Mouse (Mus musculus) MEL (cell line): ENCODE results near the gene H60b. TPM values are rescaled to one million over a fixed set of nuclear protein-coding genes. Genes with fewer than 3 reads are reported as not detected.
"Not testable (repeated sequence)": the region's sequence is repeated elsewhere in the genome, so short reads cannot be mapped to it uniquely, and the experiment has no call there.

Experiments used
- DNase-seq: peaks from one replicate; pipeline ENCODE4 v3.0.0; 2011; ENCODE audit warnings: low read depth, low spot score
- H3K27ac ChIP-seq: 2 replicates; pipeline ENCODE4 v1.5.1; 2012; ENCODE audit warnings: low read depth, mild to moderate bottlenecking, control low read depth, low read length, moderate library complexity; ENCODE audit not compliant: control insufficient read depth
- H3K27me3 ChIP-seq, 2 experiments: fragments of 150-350 bp in 1 of 2; sonication (generic) in 1 of 2; 2 replicates each; pipeline ENCODE4 v1.6.1; 2012; ENCODE audit warnings: low read length in 2 of 2, mild to moderate bottlenecking in 2 of 2, improper control_type of control experiment in 1 of 2, moderate library complexity in 1 of 2; ENCODE audit not compliant: insufficient read depth in 2 of 2, control insufficient read depth in 1 of 2
- H3K36me3 ChIP-seq, 2 experiments: 2 replicates each; pipeline ENCODE4 v1.6.1; 2012 to 2014; ENCODE audit warnings: low read length in 2 of 2, improper control_type of control experiment in 1 of 2, inconsistent platforms in 1 of 2, mild to moderate bottlenecking in 1 of 2; ENCODE audit not compliant: insufficient read depth in 2 of 2, control insufficient read depth in 1 of 2
- H3K4me1 ChIP-seq, 2 experiments: fragments of 150-350 bp in 1 of 2; sonication (generic) in 1 of 2; 2 replicates each; pipeline ENCODE4 v1.6.1; 2012; ENCODE audit warnings: low read length in 2 of 2, improper control_type of control experiment in 1 of 2, mild to moderate bottlenecking in 1 of 2; ENCODE audit not compliant: insufficient read depth in 2 of 2, control insufficient read depth in 1 of 2
- H3K4me3 ChIP-seq, 2 experiments: fragments of 150-350 bp in 1 of 2; sonication (generic) in 1 of 2; 2 replicates each; pipeline ENCODE4 v1.5.1; 2012; ENCODE audit warnings: low read depth in 2 of 2, low read length in 2 of 2, mild to moderate bottlenecking in 2 of 2, moderate library complexity in 2 of 2, control low read depth in 1 of 2, improper control_type of control experiment in 1 of 2; ENCODE audit not compliant: control insufficient read depth in 1 of 2, insufficient read depth in 1 of 2
- H3K79me2 ChIP-seq: 2 replicates; pipeline ENCODE4 v1.6.1; 2012; ENCODE audit warnings: mild to moderate bottlenecking, low read length, moderate library complexity; ENCODE audit not compliant: control insufficient read depth, poor library complexity, insufficient read depth
- H3K9ac ChIP-seq: 2 replicates; pipeline ENCODE4 v1.6.1; 2012; ENCODE audit warnings: low read depth, mild to moderate bottlenecking, control low read depth, low read length, moderate library complexity; ENCODE audit not compliant: control insufficient read depth, poor library complexity, severe bottlenecking
- H3K9me3 ChIP-seq: fragments of 150-350 bp; sonication (generic); replicated peaks from 2 replicates; pipeline ENCODE4 v1.6.1; 2012; ENCODE audit warnings: mild to moderate bottlenecking, low read length, improper control_type of control experiment, moderate library complexity; ENCODE audit not compliant: insufficient read depth
- BHLHE40 ChIP-seq: IDR thresholded peaks from 2 replicates; pipeline ENCODE4 v1.6.1; 2012; ENCODE audit warnings: low read depth, mild to moderate bottlenecking, inconsistent platforms, low read length, improper control_type of control experiment, borderline replicate concordance
- CHD1 ChIP-seq: IDR thresholded peaks from 2 replicates; pipeline ENCODE4 v1.6.1; 2012; ENCODE audit warnings: low read depth, mild to moderate bottlenecking, inconsistent platforms, low read length, improper control_type of control experiment
- CTCF ChIP-seq, 3 experiments: IDR thresholded peaks in 2 of 3; conservative IDR thresholded peaks in 1 of 3; 2 replicates each; pipeline ENCODE4 v1.5.1; 2011 to 2012; ENCODE audit warnings: low read length in 3 of 3, low read depth in 2 of 3, mild to moderate bottlenecking in 2 of 3, improper control_type of control experiment in 1 of 3, inconsistent platforms in 1 of 3, mixed read lengths in 1 of 3, moderate library complexity in 1 of 3; ENCODE audit not compliant: control insufficient read depth in 1 of 3, insufficient read depth in 1 of 3, poor library complexity in 1 of 3, severe bottlenecking in 1 of 3
- ELF1 ChIP-seq: IDR thresholded peaks from 2 replicates; pipeline ENCODE4 v1.6.1; 2014; ENCODE audit warnings: low read depth, mild to moderate bottlenecking, inconsistent platforms, low read length, improper control_type of control experiment, moderate library complexity
- ETS1 ChIP-seq: IDR thresholded peaks from 2 replicates; pipeline ENCODE4 v1.6.1; 2012; ENCODE audit warnings: low read depth, mild to moderate bottlenecking, inconsistent platforms, low read length, improper control_type of control experiment, moderate library complexity
- GATA1 ChIP-seq: IDR thresholded peaks from 2 replicates; pipeline ENCODE4 v1.6.1; 2011; ENCODE audit warnings: low read depth, low read length, improper control_type of control experiment
- HCFC1 ChIP-seq: IDR thresholded peaks from 2 replicates; pipeline ENCODE4 v1.6.1; 2012; ENCODE audit warnings: low read depth, mild to moderate bottlenecking, inconsistent platforms, low read length, improper control_type of control experiment, moderate library complexity
- KAT2A ChIP-seq: conservative IDR thresholded peaks from 2 replicates; pipeline ENCODE4 v1.6.1; 2012; ENCODE audit warnings: low read depth, low read length, improper control_type of control experiment, inconsistent platforms
- MAX ChIP-seq: IDR thresholded peaks from 2 replicates; pipeline ENCODE4 v1.6.1; 2011; ENCODE audit warnings: low read length, improper control_type of control experiment
- MAZ ChIP-seq: IDR thresholded peaks from 2 replicates; pipeline ENCODE4 v1.6.1; 2012; ENCODE audit warnings: low read depth, mild to moderate bottlenecking, inconsistent platforms, low read length, improper control_type of control experiment
- MEF2A ChIP-seq: IDR thresholded peaks from 2 replicates; pipeline ENCODE4 v1.6.1; 2014; ENCODE audit warnings: low read depth, mild to moderate bottlenecking, inconsistent platforms, low read length, improper control_type of control experiment; ENCODE audit not compliant: poor library complexity, insufficient replicate concordance, severe bottlenecking; ENCODE audit errors: extremely low read depth
- MXI1 ChIP-seq: IDR thresholded peaks from 2 replicates; pipeline ENCODE4 v1.6.1; 2011; ENCODE audit warnings: mild to moderate bottlenecking, low read depth, low read length, improper control_type of control experiment
- POLR2A ChIP-seq, 2 experiments: IDR thresholded peaks; 2 replicates each; pipeline ENCODE4 v1.6.1; 2011 to 2012; ENCODE audit warnings: low read length in 2 of 2, mild to moderate bottlenecking in 2 of 2, control low read depth in 1 of 2, improper control_type of control experiment in 1 of 2, low read depth in 1 of 2, moderate library complexity in 1 of 2; ENCODE audit not compliant: control insufficient read depth in 1 of 2, insufficient read depth in 1 of 2, poor library complexity in 1 of 2
- POLR2AphosphoS2 ChIP-seq: IDR thresholded peaks from 2 replicates; pipeline ENCODE4 v1.6.1; 2011; ENCODE audit warnings: low read length, improper control_type of control experiment
- POLR2AphosphoS5 ChIP-seq: IDR thresholded peaks from 2 replicates; pipeline ENCODE4 v1.6.1; 2012; ENCODE audit warnings: low read depth, borderline replicate concordance, mild to moderate bottlenecking, inconsistent platforms, low read length, moderate library complexity, mixed read lengths
- RAD21 ChIP-seq: IDR thresholded peaks from 2 replicates; pipeline ENCODE4 v1.6.1; 2011; ENCODE audit warnings: mild to moderate bottlenecking, low read depth, low read length, improper control_type of control experiment
- RCOR1 ChIP-seq: IDR thresholded peaks from 2 replicates; pipeline ENCODE4 v1.6.1; 2012; ENCODE audit warnings: low read depth, mild to moderate bottlenecking, inconsistent platforms, low read length, improper control_type of control experiment
- SIN3A ChIP-seq: IDR thresholded peaks from 2 replicates; pipeline ENCODE4 v1.6.1; 2012; ENCODE audit warnings: low read length, improper control_type of control experiment, inconsistent platforms
- SMC3 ChIP-seq: IDR thresholded peaks from 2 replicates; pipeline ENCODE4 v1.6.1; 2011; ENCODE audit warnings: low read depth, low read length, improper control_type of control experiment
- TAL1 ChIP-seq: IDR thresholded peaks from 2 replicates; pipeline ENCODE4 v1.6.1; 2012; ENCODE audit warnings: mild to moderate bottlenecking, inconsistent platforms, low read length, moderate library complexity, mixed read lengths
- TBP ChIP-seq: IDR thresholded peaks from 2 replicates; pipeline ENCODE4 v1.8.0; 2011; ENCODE audit warnings: low read depth, low read length, improper control_type of control experiment
- UBTF ChIP-seq: IDR thresholded peaks from 2 replicates; pipeline ENCODE4 v1.6.1; 2012; ENCODE audit warnings: low read depth, mild to moderate bottlenecking, inconsistent platforms, low read length, improper control_type of control experiment, moderate library complexity, borderline replicate concordance; ENCODE audit not compliant: insufficient read depth
- USF2 ChIP-seq, 2 experiments: IDR thresholded peaks; 2 replicates each; pipeline ENCODE4 v1.6.1; 2011 to 2012; ENCODE audit warnings: improper control_type of control experiment in 2 of 2, low read length in 2 of 2, borderline replicate concordance in 1 of 2, inconsistent platforms in 1 of 2, low read depth in 1 of 2, mild to moderate bottlenecking in 1 of 2; ENCODE audit not compliant: insufficient read depth in 1 of 2
- ZNF384 ChIP-seq: IDR thresholded peaks from 2 replicates; pipeline ENCODE4 v1.6.1; 2012; ENCODE audit warnings: low read depth, mild to moderate bottlenecking, inconsistent platforms, low read length, improper control_type of control experiment
- polyA plus RNA-seq, 2 experiments: library from polyadenylated mRNA; stranded (reverse) in 1 of 2; unstranded in 1 of 2; fragments of >175 nt in 1 of 2; fragments of >200 nt in 1 of 2; gene quantifications; 2 replicates each; pipeline versions ENCODE4 v1.2.1 to v1.2.4; 2012; ENCODE audit warnings: low replicate concordance in 2 of 2, low read depth in 1 of 2; ENCODE audit not compliant: insufficient read length in 2 of 2, insufficient read depth in 1 of 2, missing spikeins in 1 of 2
- total RNA-seq: library from RNA; depleted of rRNA; stranded (reverse); fragments of 300-350 nt; gene quantifications from 2 replicates; pipeline ENCODE4 v1.2.3, GENCODE M21; 2012

The H60b gene
- total and polyA plus RNA-seq, 3 experiments = not detected

DNA sequence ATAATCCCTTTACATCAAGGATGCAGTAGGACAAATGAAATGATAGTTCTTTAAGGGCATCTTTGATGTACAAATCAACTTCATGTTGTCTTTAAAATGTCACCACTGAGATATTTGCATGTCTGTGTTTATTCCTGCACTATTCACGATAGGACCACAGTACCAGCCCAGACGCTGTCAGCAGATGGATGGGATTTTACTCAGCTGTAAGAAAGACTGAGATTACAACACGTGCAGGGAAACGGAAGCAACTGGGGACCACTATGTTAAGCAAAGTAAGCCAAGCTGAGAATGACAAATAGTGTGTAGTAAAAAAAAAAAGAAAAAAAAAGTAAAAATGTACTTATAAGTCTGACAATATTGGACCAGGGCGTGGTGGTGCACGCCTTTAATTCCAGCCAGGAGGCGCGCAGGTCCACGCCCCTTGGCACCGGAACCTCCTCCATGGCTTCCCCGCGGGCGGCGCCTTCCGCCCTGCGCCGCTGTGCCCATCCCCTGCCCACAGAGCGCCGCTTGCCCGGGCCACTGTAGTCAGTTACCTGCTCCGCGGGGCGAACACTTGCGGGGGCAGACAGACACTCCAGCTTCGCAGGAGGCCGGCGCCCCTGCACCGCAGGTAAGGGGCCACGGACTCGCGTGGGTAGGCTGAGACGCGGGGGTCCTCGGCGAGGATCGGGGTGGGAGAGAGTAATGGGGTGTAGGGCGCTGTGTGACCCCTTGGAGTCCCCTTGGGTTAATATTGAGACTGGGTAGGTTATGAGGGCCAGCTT is 114.7 kb downstream of the H60b start:
- not testable (repeated sequence) for H3K79me2 ChIP-seq, H3K4me3 ChIP-seq, H3K9me3 ChIP-seq, H3K27me3 ChIP-seq, H3K27ac ChIP-seq, H3K9ac ChIP-seq, H3K36me3 ChIP-seq, DNase-seq, H3K4me1 ChIP-seq

DNA sequence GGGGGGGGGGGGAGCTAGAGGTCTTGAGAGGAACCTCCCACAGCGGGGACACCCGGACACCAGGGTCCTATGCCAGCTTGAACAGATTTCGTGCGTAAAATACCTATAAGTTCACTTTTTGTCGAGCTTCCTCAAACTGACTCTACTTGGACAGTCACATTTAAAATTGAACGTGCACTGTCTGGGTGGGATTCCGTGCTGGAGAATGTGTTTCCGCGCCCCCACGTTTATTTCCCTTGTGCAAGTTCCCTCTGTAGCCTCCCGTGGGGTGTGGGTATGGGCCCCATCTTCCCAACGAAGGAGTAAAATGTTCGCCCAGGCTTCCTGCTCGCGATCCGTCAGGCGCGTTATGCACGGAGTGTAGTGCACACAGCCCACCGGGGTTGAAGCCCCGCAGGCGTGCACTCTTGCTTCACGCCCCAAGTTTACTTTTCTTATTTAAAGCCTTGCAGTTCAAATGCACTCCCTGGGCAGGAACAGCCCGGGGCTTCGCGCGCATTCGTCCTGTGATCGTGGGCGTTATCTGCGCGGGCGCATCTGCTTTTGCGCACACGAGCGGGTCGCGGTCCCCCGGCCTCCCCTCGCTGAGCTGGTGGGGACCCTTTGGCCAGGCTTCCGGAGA is 115.4 kb downstream of the H60b start:
- DNase-seq = no peak
- TF ChIP-seq MXI1 (no peak), RAD21 (no peak), MEF2A (no peak), BHLHE40 (no peak), GATA1 (no peak), MAX (no peak), RCOR1 (no peak), POLR2AphosphoS5 (no peak), POLR2AphosphoS2 (no peak), ETS1 (no peak)
- H3K4me3 ChIP-seq = no peak overlapping the region
- no peaks in the 10 kb centered on the region for H3K27me3 ChIP-seq
- H3K27ac ChIP-seq = no peak overlapping the region
- no peaks in the 10 kb centered on the region for H3K4me1 ChIP-seq
- H3K9ac ChIP-seq = no peak overlapping the region
- no peaks in the 10 kb centered on the region for H3K36me3 ChIP-seq
- H3K9me3 ChIP-seq = no peaks in the 10 kb centered on the region
- H3K79me2 ChIP-seq = no peaks in the 10 kb centered on the region; the same call in 1 of the 2 replicates

DNA sequence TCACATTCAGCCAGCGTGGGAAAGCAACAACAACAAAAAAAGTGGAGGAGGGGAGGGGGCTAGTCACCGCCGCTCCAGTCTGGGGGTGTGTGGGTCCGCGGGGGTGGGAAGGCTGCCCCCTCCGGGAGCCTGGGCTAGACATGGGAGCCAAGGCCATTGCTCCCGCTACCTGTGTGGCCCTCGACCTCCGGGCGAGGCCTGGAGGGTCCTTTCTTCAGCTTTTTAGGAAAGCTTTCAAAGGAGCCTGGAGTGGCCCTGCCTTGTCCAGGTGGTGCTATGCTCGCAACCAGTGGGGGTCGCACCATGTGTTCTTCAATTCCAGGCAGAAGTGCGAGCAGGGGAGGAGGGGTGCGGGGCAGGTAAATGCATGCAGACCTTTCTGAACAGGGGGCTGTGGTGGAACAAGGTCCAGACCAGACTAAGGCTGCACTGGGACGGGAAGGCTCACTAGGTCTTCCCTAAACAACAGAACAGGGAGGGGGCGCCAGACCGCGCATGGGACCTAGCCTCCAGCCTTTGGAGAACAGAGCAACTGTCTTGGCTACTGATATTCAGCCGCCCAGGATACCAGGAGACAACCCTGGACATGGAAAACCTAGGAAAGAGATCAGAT is 116.2 kb downstream of the H60b start:
- no peaks in the 10 kb centered on the region for H3K36me3 ChIP-seq
- H3K4me3 ChIP-seq = no peak overlapping the region
- no peaks in the 10 kb centered on the region for H3K9me3 ChIP-seq
- no peaks in the 10 kb centered on the region for H3K27me3 ChIP-seq
- H3K4me1 ChIP-seq = no peaks in the 10 kb centered on the region
- no peak overlapping the region for H3K27ac ChIP-seq
- no peak for DNase-seq
- no peaks in the 10 kb centered on the region; the same call in 1 of the 2 replicates for H3K79me2 ChIP-seq
- H3K9ac ChIP-seq = no peak overlapping the region
- TF ChIP-seq GATA1 (no peak), ELF1 (no peak), MAZ (no peak), UBTF (no peak), USF2 (IDR thresholded peaks at IDR 0.05; ENCODE audit: borderline replicate concordance in 1 of 2, insufficient read depth in 1 of 2, low read depth in 1 of 2, low read length in 2 of 2) (no peak), POLR2A (IDR thresholded peaks at IDR 0.05; ENCODE audit: control insufficient read depth in 1 of 2, insufficient read depth in 1 of 2, low read depth in 1 of 2, low read length in 2 of 2, poor library complexity in 1 of 2) (no peak), BHLHE40 (no peak), TBP (no peak), SIN3A (no peak), ZNF384 (no peak), KAT2A (no peak), SMC3 (no peak), TAL1 (no peak), CHD1 (no peak), POLR2AphosphoS2 (no peak), CTCF (IDR thresholded peaks at IDR 0.05 in 2 of 3, conservative IDR thresholded peaks at IDR 0.05 in 1 of 3; ENCODE audit: control insufficient read depth in 1 of 3, insufficient read depth in 1 of 3, low read depth in 2 of 3, low read length in 3 of 3, poor library complexity in 1 of 3, severe bottlenecking in 1 of 3) (no peak), HCFC1 (no peak)
